Mouse (Mus musculus) thymus, adult 2 months (tissue): ENCODE measurements around the gene Cd69. TPM values are rescaled to one million over a fixed set of nuclear protein-coding genes. Genes with fewer than 3 reads are reported as not detected.
A peak's percentile ranks its signal among the peaks of the same experiment; 100 is the strongest.

Experiments
- DNase-seq: peaks from one replicate; pipeline ENCODE4 v3.0.0; 2021
- H3K27ac ChIP-seq: fragments of 200-500 bp; 2 replicates; pipeline ENCODE4 v1.5.1; 2012; ENCODE audit warnings: low read length, control low read depth; ENCODE audit not compliant: control insufficient read depth, insufficient read depth
- H3K27me3 ChIP-seq: fragments of 200-500 bp; 2 replicates; pipeline ENCODE4 v1.6.1; 2012; ENCODE audit warnings: mild to moderate bottlenecking, low read length, moderate library complexity, mixed read lengths; ENCODE audit not compliant: control insufficient read depth, insufficient read depth
- H3K36me3 ChIP-seq: fragments of 200-500 bp; 2 replicates; pipeline ENCODE4 v1.6.1; 2012; ENCODE audit warnings: mild to moderate bottlenecking, low read length, moderate library complexity; ENCODE audit not compliant: control insufficient read depth, insufficient read depth
- H3K4me1 ChIP-seq: fragments of 200-500 bp; replicated peaks from 2 replicates; pipeline ENCODE4 v1.6.1; 2012; ENCODE audit warnings: low read length; ENCODE audit not compliant: control insufficient read depth, insufficient read depth
- H3K4me3 ChIP-seq: fragments of 200-500 bp; 2 replicates; pipeline ENCODE4 v1.5.1; 2012; ENCODE audit warnings: mild to moderate bottlenecking, low read length, control low read depth, moderate library complexity; ENCODE audit not compliant: control insufficient read depth, insufficient read depth
- CTCF ChIP-seq: fragments of 200-500 bp; IDR thresholded peaks from 2 replicates; pipeline ENCODE4 v1.5.1; 2012; ENCODE audit warnings: mild to moderate bottlenecking, control low read depth, low read length, moderate library complexity, borderline replicate concordance; ENCODE audit not compliant: control insufficient read depth, poor library complexity, insufficient read depth; ENCODE audit errors: extremely low read depth
- POLR2A ChIP-seq: fragments of 200-500 bp; IDR thresholded peaks from 2 replicates; pipeline ENCODE4 v1.6.1; 2012; ENCODE audit warnings: mild to moderate bottlenecking, low read length, control low read depth, moderate library complexity; ENCODE audit not compliant: control insufficient read depth, poor library complexity, insufficient read depth; ENCODE audit errors: extremely low read depth
- WGBS: fragments of 180-500 bp; shearing (Covaris S2); methylation state at CpG from one replicate; pipeline ENCODE4 v1.1.7; 2018; 5-methylcytosine and 5-hydroxymethylcytosine counted together
- polyA plus RNA-seq: library from polyadenylated mRNA; depleted of rRNA; stranded (reverse); fragments of >200 nt; gene quantifications from 2 replicates; pipeline ENCODE4 v1.2.3, GENCODE M21; 2012

Cd69 gene
- polyA plus RNA-seq, 1 experiment: 22.0 TPM

GRCm38 (mm10) chr6:129274476-129274875 is 760 bp downstream of the Cd69 start:
- no peak for TF ChIP-seq CTCF
- TF ChIP-seq POLR2A: no peak
- peaks cover 4% of the 10 kb centered on the region for H3K4me1 ChIP-seq
- H3K27ac ChIP-seq: no peak overlapping the region
- DNase-seq: no peak
- WGBS: 37% methylated on average over 2 of the region's 2 CpGs
- H3K4me3 ChIP-seq: no peak overlapping the region
- H3K27me3 ChIP-seq: no peaks in the 10 kb centered on the region
- H3K36me3 ChIP-seq: peaks cover 16% of the 10 kb centered on the region

GRCm38 (mm10) chr6:129273662-129274061 is 1.6 kb downstream of the Cd69 start:
- DNase-seq: peak; percentile 26
- Histone ChIP-seq H3K27ac (no peak overlapping the region), H3K4me3 (no peak overlapping the region), H3K4me1 (peaks cover 4% of the 10 kb centered on the region), H3K36me3 (peaks cover 24% of the 10 kb centered on the region), H3K27me3 (no peaks in the 10 kb centered on the region)
- WGBS: 22% methylated on average over 3 of the region's 3 CpGs
- TF ChIP-seq POLR2A (no peak), CTCF (no peak)

GRCm38 (mm10) chr6:129266438-129267022 is 8.7 kb downstream of the Cd69 start:
- Histone ChIP-seq H3K4me1 (peaks cover 8% of the 10 kb centered on the region), H3K27ac (no peak overlapping the region), H3K27me3 (no peaks in the 10 kb centered on the region), H3K4me3 (no peak overlapping the region), H3K36me3 (peaks cover 35% of the 10 kb centered on the region)
- WGBS: 98% methylated on average over 1 of the region's 1 CpGs
- no peak for DNase-seq
- no peak for TF ChIP-seq POLR2A
- TF ChIP-seq CTCF: no peak

- Histone ChIP-seq H3K36me3 (peaks cover 35% of the 10 kb centered on the region), H3K4me3 (no peak overlapping the region), H3K27me3 (no peaks in the 10 kb centered on the region), H3K4me1 (peaks cover 8% of the 10 kb centered on the region), H3K27ac (no peak overlapping the region)
- 89% methylated on average over 3 of the region's 3 CpGs for WGBS
- TF ChIP-seq CTCF: no peak
- TF ChIP-seq POLR2A: no peak
- DNase-seq: no peak
Observed at GRCm38 (mm10) chr6:129265821-129266220, 9.4 kb downstream of the Cd69 start.

GRCm38 (mm10) chr6:129260940-129261339 is 14.3 kb downstream of the Cd69 start:
- H3K4me1 ChIP-seq: peaks cover 8% of the 10 kb centered on the region
- 87% methylated on average over 4 of the region's 4 CpGs for WGBS
- DNase-seq: no peak
- TF ChIP-seq CTCF (no peak), POLR2A (no peak)
- no peaks in the 10 kb centered on the region for H3K36me3 ChIP-seq
- H3K27ac ChIP-seq: no peak overlapping the region
- no peak overlapping the region for H3K4me3 ChIP-seq
- no peaks in the 10 kb centered on the region for H3K27me3 ChIP-seq

- DNase-seq: no peak
- H3K27me3 ChIP-seq: no peaks in the 10 kb centered on the region
- no peaks in the 10 kb centered on the region for H3K36me3 ChIP-seq
- no peak overlapping the region for H3K4me3 ChIP-seq
- H3K27ac ChIP-seq: no peak overlapping the region
- H3K4me1 ChIP-seq: peaks cover 8% of the 10 kb centered on the region
- TF ChIP-seq POLR2A (no peak), CTCF (no peak)
Observed at GRCm38 (mm10) chr6:129260034-129260433, 15.2 kb downstream of the Cd69 start.

- no peak for TF ChIP-seq POLR2A
- TF ChIP-seq CTCF: no peak
- peak; percentile 41 for DNase-seq
- Histone ChIP-seq H3K4me1 (no peaks in the 10 kb centered on the region), H3K27me3 (no peaks in the 10 kb centered on the region), H3K27ac (no peak overlapping the region), H3K4me3 (no peak overlapping the region), H3K36me3 (no peaks in the 10 kb centered on the region)
- WGBS: 48% methylated on average over 7 of the region's 7 CpGs
Observed at GRCm38 (mm10) chr6:129256018-129256417, 19.2 kb downstream of the Cd69 start.
